Mouse (Mus musculus): ENCODE measurements around the gene Lyst. TPM values are rescaled to one million over a fixed set of nuclear protein-coding genes. Genes with fewer than 3 reads are reported as not detected.

Gene Lyst
- polyA plus RNA-seq, 2 experiments = 4.1 to 4.7 TPM

DNA sequence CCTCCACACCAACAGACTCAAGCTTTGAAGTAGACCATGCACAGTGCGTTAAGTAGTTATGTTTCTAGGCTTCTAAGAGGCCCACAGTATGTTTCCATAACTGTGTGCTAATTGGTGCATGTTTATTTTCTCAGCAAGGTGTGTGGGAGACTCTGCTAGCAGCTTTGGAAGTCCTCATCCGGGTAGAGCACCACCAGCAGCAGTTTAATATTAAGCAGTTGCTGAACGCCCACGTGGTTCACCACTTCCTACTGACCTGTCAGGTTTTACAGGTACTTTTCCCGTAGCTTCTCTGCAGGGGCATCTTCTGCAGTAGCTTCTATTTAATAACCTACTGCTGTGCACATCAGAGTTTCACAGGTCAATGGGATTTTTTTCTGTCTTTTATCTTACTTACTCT lies 80.5 kb downstream of the Lyst start:
- H3K4me2 ChIP-seq (replicated peaks; ENCODE audit: low read depth, low read length, severe bottlenecking) = no peak overlapping the region
- H3K27ac ChIP-seq (replicated peaks; ENCODE audit: low read depth, low read length) = no peak overlapping the region
- H3K9ac ChIP-seq (ENCODE audit: low read depth, low read length, severe bottlenecking) = no peak overlapping the region
- no peak overlapping the region for H3K4me3 ChIP-seq (replicated peaks; ENCODE audit: low read length)
- H3K9me3 ChIP-seq (ENCODE audit: control insufficient read depth, low read length) = no peaks in the 10 kb centered on the region
- TF ChIP-seq POLR2A (IDR thresholded peaks at IDR 0.05; ENCODE audit: borderline replicate concordance, extremely low read depth, insufficient read depth, insufficient read length) = no peak
- no peaks in the 10 kb centered on the region for H3K27me3 ChIP-seq (ENCODE audit: control insufficient read depth, insufficient read depth, low read length)
- DNase-seq (ENCODE audit: low spot score) = no peak
- no peak for ATAC-seq (ENCODE audit: low FRiP score, low read depth)
- H3K36me3 ChIP-seq (ENCODE audit: control insufficient read depth, insufficient read depth, low read length) = peaks cover 6% of the 10 kb centered on the region; the same call in 1 of the 2 replicates
- no peaks in the 10 kb centered on the region for H3K4me1 ChIP-seq (ENCODE audit: control insufficient read depth, insufficient read depth, low read length)
- WGBS = 40% methylated on average over 5 of the region's 5 CpGs

DNA sequence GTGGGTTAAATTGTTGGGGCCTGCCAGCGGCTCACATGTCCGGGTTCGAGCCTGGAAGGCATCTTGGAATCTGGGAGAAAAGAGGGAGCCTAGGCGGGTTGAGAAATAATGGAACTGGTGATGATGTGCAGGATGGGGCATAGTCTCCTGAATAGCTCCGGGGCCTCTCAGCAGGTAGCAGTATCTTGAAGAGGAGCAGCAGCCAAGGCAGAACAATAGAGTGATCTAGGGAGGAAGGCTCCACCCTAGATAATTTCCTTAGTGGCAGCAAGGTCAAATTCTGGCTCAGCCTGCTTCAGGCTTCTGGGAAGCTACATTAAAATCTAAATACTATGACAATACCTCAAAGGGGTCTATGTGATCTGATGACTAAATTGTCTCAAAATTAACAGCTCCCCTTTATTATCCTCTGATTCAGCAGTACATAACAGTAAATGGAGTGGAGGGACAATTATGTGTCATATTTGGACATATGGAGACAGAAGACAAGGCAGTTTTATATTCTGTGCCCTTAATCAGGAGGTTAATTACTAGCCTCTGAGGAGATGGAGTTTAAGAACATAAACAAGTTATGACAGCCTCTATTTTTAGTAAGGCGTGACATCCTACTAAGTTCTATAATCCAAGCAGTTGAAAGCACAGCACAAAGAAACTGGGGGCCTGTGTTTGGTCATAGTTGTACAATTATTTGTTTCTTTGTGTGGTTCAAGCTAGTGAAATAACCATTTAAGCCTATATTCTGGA lies 81.6 kb downstream of the Lyst start:
- no peak overlapping the region for H3K4me2 ChIP-seq (replicated peaks; ENCODE audit: low read depth, low read length, severe bottlenecking)
- H3K9ac ChIP-seq (ENCODE audit: low read depth, low read length, severe bottlenecking) = no peak overlapping the region
- no peak overlapping the region for H3K27ac ChIP-seq (replicated peaks; ENCODE audit: low read depth, low read length)
- no peaks in the 10 kb centered on the region for H3K9me3 ChIP-seq (ENCODE audit: control insufficient read depth, low read length)
- no peak overlapping the region for H3K4me3 ChIP-seq (replicated peaks; ENCODE audit: low read length)
- no peak for TF ChIP-seq POLR2A (IDR thresholded peaks at IDR 0.05; ENCODE audit: borderline replicate concordance, extremely low read depth, insufficient read depth, insufficient read length)
- DNase-seq (ENCODE audit: low spot score) = no peak
- no peaks in the 10 kb centered on the region for H3K4me1 ChIP-seq (ENCODE audit: control insufficient read depth, insufficient read depth, low read length)
- WGBS = 78% methylated on average over 6 of the region's 6 CpGs
- no peak for ATAC-seq (ENCODE audit: low FRiP score, low read depth)
- peaks cover 6% of the 10 kb centered on the region; the same call in 1 of the 2 replicates for H3K36me3 ChIP-seq (ENCODE audit: control insufficient read depth, insufficient read depth, low read length)
- no peaks in the 10 kb centered on the region for H3K27me3 ChIP-seq (ENCODE audit: control insufficient read depth, insufficient read depth, low read length)

DNA sequence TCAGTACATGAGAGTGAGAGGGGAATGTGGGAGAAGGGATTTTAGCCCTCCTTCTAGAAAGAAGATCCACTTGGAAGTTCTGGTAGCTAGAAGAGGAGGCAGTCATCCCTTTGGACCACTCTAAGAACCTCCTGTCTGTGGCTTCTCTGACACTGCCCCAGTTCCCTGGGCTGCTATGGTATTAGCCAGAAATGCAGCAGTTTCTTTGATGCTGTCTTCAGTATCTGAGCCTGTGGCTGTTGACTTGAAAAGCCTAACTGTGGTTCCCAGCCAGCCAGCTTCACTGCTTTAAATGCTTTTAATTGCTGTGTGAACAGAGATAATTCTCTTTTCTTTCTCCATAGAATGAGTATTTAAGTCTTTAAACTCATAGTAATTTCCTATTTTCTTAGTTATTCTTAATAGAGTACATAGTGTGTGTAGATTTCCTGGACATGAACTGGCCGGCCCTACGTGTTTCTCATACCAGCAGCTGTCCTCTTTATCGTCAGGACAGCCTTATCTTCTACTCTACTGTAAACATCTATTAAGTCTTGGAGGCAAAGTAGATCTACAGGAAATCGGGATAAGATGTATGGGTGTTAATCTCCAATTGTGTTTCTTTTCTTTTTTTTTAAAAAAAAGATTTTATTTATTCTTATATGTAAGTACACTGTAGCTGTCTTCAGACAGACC lies 84.6 kb downstream of the Lyst start:
- ATAC-seq (ENCODE audit: low FRiP score, low read depth) (no peak), DNase-seq (ENCODE audit: low spot score) (no peak)
- no peak for TF ChIP-seq POLR2A (IDR thresholded peaks at IDR 0.05; ENCODE audit: borderline replicate concordance, extremely low read depth, insufficient read depth, insufficient read length)
- no peak overlapping the region for H3K27ac ChIP-seq (replicated peaks; ENCODE audit: low read depth, low read length)
- WGBS = 92% methylated on average over 4 of the region's 4 CpGs
- H3K9me3 ChIP-seq (ENCODE audit: control insufficient read depth, low read length) = no peaks in the 10 kb centered on the region
- H3K4me3 ChIP-seq (replicated peaks; ENCODE audit: low read length) = no peak overlapping the region
- H3K4me1 ChIP-seq (ENCODE audit: control insufficient read depth, insufficient read depth, low read length) = no peaks in the 10 kb centered on the region
- H3K9ac ChIP-seq (ENCODE audit: low read depth, low read length, severe bottlenecking) = no peak overlapping the region
- no peaks in the 10 kb centered on the region for H3K27me3 ChIP-seq (ENCODE audit: control insufficient read depth, insufficient read depth, low read length)
- H3K36me3 ChIP-seq (ENCODE audit: control insufficient read depth, insufficient read depth, low read length) = peaks cover 17% of the 10 kb centered on the region
- no peak overlapping the region for H3K4me2 ChIP-seq (replicated peaks; ENCODE audit: low read depth, low read length, severe bottlenecking)

GRCm38 (mm10) chr13:13677871-13678270 lies 87.7 kb downstream of the Lyst start:
- 82% methylated on average over 8 of the region's 8 CpGs for WGBS
- Histone ChIP-seq H3K9me3 (ENCODE audit: control insufficient read depth, low read length) (no peaks in the 10 kb centered on the region), H3K36me3 (ENCODE audit: control insufficient read depth, insufficient read depth, low read length) (peaks cover 13% of the 10 kb centered on the region), H3K4me2 (replicated peaks; ENCODE audit: low read depth, low read length, severe bottlenecking) (no peak overlapping the region), H3K4me3 (replicated peaks; ENCODE audit: low read length) (no peak overlapping the region), H3K27ac (replicated peaks; ENCODE audit: low read depth, low read length) (no peak overlapping the region), H3K4me1 (ENCODE audit: control insufficient read depth, insufficient read depth, low read length) (no peaks in the 10 kb centered on the region), H3K9ac (ENCODE audit: low read depth, low read length, severe bottlenecking) (no peak overlapping the region), H3K27me3 (ENCODE audit: control insufficient read depth, insufficient read depth, low read length) (no peaks in the 10 kb centered on the region)
- no peak for TF ChIP-seq POLR2A (IDR thresholded peaks at IDR 0.05; ENCODE audit: borderline replicate concordance, extremely low read depth, insufficient read depth, insufficient read length)
- no peak for DNase-seq (ENCODE audit: low spot score)
- ATAC-seq (ENCODE audit: low FRiP score, low read depth) = no peak

DNA sequence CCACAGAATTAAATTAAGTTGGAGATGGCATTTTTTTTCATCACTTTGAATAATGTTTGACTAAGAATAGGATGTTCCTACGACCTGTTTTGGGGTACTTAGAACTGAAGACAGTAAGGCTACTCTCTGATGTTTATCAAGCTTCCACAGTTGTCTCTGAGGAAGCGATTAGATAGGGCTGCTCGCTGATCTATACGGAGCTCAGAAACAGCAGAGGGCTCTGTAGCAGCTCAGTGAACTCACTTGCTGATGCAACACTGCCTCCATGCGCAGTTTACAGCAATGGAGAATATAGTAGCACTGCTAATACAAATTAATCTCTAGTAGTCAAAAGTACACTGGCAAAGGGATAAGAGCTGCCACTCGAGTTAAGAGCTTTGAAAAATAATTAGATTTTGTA lies 91.4 kb downstream of the Lyst start:
- ATAC-seq (ENCODE audit: low FRiP score, low read depth) = no peak
- TF ChIP-seq POLR2A (IDR thresholded peaks at IDR 0.05; ENCODE audit: borderline replicate concordance, extremely low read depth, insufficient read depth, insufficient read length) = no peak
- WGBS = 63% methylated on average over 6 of the region's 6 CpGs

More for the DNA sequence above, 91.4 kb downstream of the Lyst start:
- Histone ChIP-seq H3K27me3 (ENCODE audit: control insufficient read depth, insufficient read depth, low read length) (no peaks in the 10 kb centered on the region), H3K4me2 (replicated peaks; ENCODE audit: low read depth, low read length, severe bottlenecking) (no peak overlapping the region), H3K4me3 (replicated peaks; ENCODE audit: low read length) (no peak overlapping the region), H3K9me3 (ENCODE audit: control insufficient read depth, low read length) (no peaks in the 10 kb centered on the region), H3K36me3 (ENCODE audit: control insufficient read depth, insufficient read depth, low read length) (peaks cover 13% of the 10 kb centered on the region), H3K27ac (replicated peaks; ENCODE audit: low read depth, low read length) (no peak overlapping the region), H3K9ac (ENCODE audit: low read depth, low read length, severe bottlenecking) (no peak overlapping the region), H3K4me1 (ENCODE audit: control insufficient read depth, insufficient read depth, low read length) (no peaks in the 10 kb centered on the region)
- DNase-seq (ENCODE audit: low spot score) = no peak

All from limb, embryonic 14.5 days (tissue).